Mouse (Mus musculus): ENCODE data around the gene Wdr44.
"Not testable (repeated sequence)": the region's sequence is repeated elsewhere in the genome, so short reads cannot be mapped to it uniquely, and the experiment has no call there.

- TF ChIP-seq CTCF (IDR thresholded peaks at IDR 0.05; ENCODE audit: low read depth); EP300 (optimal IDR thresholded peaks at IDR 0.05): not testable (repeated sequence)
These were observed 140.9 kb downstream of the Wdr44 start for GRCm38 (mm10) chrX:23833784-23834183.

Data from stomach, postnatal 0 days (tissue).